Mouse (Mus musculus) frontal cortex, postnatal 36 days (tissue): ENCODE data around the gene Dsp.
A peak's percentile ranks its signal among the peaks of the same experiment; 100 is the strongest.

Experiments used
- DNase-seq, 2 experiments: peaks; one replicate each; pipeline ENCODE4 v3.0.0; 2022; ENCODE audit warnings: low spot score in 2 of 2

Dsp gene

GRCm38 (mm10) chr13:38170707-38171144 lies 19.6 kb downstream of the Dsp start:
- DNase-seq, result no peak

- no peak for DNase-seq
Measured at GRCm38 (mm10) chr13:38193406-38193805, 42.3 kb downstream of the Dsp start.

- no peak for DNase-seq
Measured at GRCm38 (mm10) chr13:38201413-38201812, 50.3 kb downstream of the Dsp start.

- DNase-seq, result no peak
Measured at GRCm38 (mm10) chr13:38204171-38204570, 53.1 kb downstream of the Dsp start.

GRCm38 (mm10) chr13:38204702-38205482 lies 53.8 kb downstream of the Dsp start, which contains the start of gene Snrnp48:
Gene Snrnp48, plus strand, starts transcription at chr13:38204938.
- peak; percentile 82 to 90 for DNase-seq

GRCm38 (mm10) chr13:38211122-38211521 lies 60.0 kb downstream of the Dsp start:
- no peak for DNase-seq

- no peak for DNase-seq
Measured at GRCm38 (mm10) chr13:38218686-38219085, 67.6 kb downstream of the Dsp start.

- DNase-seq, result no peak
Measured at GRCm38 (mm10) chr13:38220331-38220730, 69.2 kb downstream of the Dsp start.

GRCm38 (mm10) chr13:38230177-38230821 lies 79.2 kb downstream of the Dsp start:
- DNase-seq, result no peak

GRCm38 (mm10) chr13:38232411-38232810 lies 81.3 kb downstream of the Dsp start:
- DNase-seq, result no peak

GRCm38 (mm10) chr13:38232856-38233625 lies 81.9 kb downstream of the Dsp start:
- no peak for DNase-seq

GRCm38 (mm10) chr13:38234651-38235050 lies 83.6 kb downstream of the Dsp start:
- no peak for DNase-seq

- DNase-seq, result no peak
Measured at GRCm38 (mm10) chr13:38235370-38235769, 84.3 kb downstream of the Dsp start.

GRCm38 (mm10) chr13:38248151-38248550 lies 97.1 kb downstream of the Dsp start:
- DNase-seq, result no peak
